Mouse (Mus musculus) kidney, embryonic 14.5 days (tissue): Measurements from ENCODE around the gene Nme4. TPM values are rescaled to one million over a fixed set of nuclear protein-coding genes. Genes with fewer than 3 reads are reported as not detected.
"Not testable (repeated sequence)": the region's sequence is repeated elsewhere in the genome, so short reads cannot be mapped to it uniquely, and the experiment has no call there.

Experiments used
- ATAC-seq: fragments of 200-750 bp; cut with Nextera tagmentation; 2 replicates; pipeline ENCODE4 v1.8.0; 2017; ENCODE audit warnings: moderate number of reproducible peaks, mild to moderate bottlenecking, moderate TSS enrichment, moderate library complexity; ENCODE audit not compliant: low FRiP score, low TSS enrichment
- H3K27ac ChIP-seq: fragments of 300-500 bp; sonication (generic); 2 replicates; pipeline ENCODE4 v1.5.1; 2014; ENCODE audit warnings: low read depth, mild to moderate bottlenecking, low read length, moderate library complexity, mixed read lengths
- H3K27me3 ChIP-seq: fragments of 300-500 bp; sonication (generic); 2 replicates; pipeline ENCODE4 v1.6.1; 2014; ENCODE audit warnings: mild to moderate bottlenecking, low read length; ENCODE audit not compliant: control insufficient read depth, insufficient read depth
- H3K36me3 ChIP-seq: fragments of 300-500 bp; sonication (generic); 2 replicates; pipeline ENCODE4 v1.6.1; 2014; ENCODE audit warnings: low read length, mixed read lengths; ENCODE audit not compliant: control insufficient read depth, insufficient read depth
- H3K4me1 ChIP-seq: fragments of 300-500 bp; sonication (generic); 2 replicates; pipeline ENCODE4 v1.6.1; 2014; ENCODE audit warnings: low read length, mixed read lengths; ENCODE audit not compliant: control insufficient read depth, insufficient read depth
- H3K4me2 ChIP-seq: fragments of 300-500 bp; sonication (generic); replicated peaks from 2 replicates; pipeline ENCODE4 v1.6.1; 2014; ENCODE audit warnings: low read depth, mild to moderate bottlenecking, low read length
- H3K4me3 ChIP-seq: fragments of 300-500 bp; sonication (generic); 2 replicates; pipeline ENCODE4 v1.5.1; 2014; ENCODE audit warnings: mild to moderate bottlenecking, low read length
- H3K9ac ChIP-seq: fragments of 300-500 bp; sonication (generic); 2 replicates; pipeline ENCODE4 v1.6.1; 2014; ENCODE audit warnings: low read depth, mild to moderate bottlenecking, low read length, moderate library complexity
- H3K9me3 ChIP-seq: fragments of 300-500 bp; sonication (generic); 2 replicates; pipeline ENCODE4 v1.6.1; 2016; ENCODE audit warnings: low read length; ENCODE audit not compliant: control insufficient read depth
- WGBS: fragments of 180-500 bp; shearing (Covaris S2); extraction: QIAGEN DNeasy Blood & Tissue Kit; methylation state at CpG from one replicate; pipeline ENCODE4 v1.1.7; 2014; 5-methylcytosine and 5-hydroxymethylcytosine counted together
- polyA plus RNA-seq: library from polyadenylated mRNA; unstranded; fragments of >200 nt; fragmentation: Nextera tagmentation; extraction: Ambion mirVana; gene quantifications from 2 replicates; pipeline ENCODE4 v1.2.1, GENCODE M21; 2014

Gene Nme4
- polyA plus RNA-seq, 1 experiment from 2014 or later = 107 TPM

DNA sequence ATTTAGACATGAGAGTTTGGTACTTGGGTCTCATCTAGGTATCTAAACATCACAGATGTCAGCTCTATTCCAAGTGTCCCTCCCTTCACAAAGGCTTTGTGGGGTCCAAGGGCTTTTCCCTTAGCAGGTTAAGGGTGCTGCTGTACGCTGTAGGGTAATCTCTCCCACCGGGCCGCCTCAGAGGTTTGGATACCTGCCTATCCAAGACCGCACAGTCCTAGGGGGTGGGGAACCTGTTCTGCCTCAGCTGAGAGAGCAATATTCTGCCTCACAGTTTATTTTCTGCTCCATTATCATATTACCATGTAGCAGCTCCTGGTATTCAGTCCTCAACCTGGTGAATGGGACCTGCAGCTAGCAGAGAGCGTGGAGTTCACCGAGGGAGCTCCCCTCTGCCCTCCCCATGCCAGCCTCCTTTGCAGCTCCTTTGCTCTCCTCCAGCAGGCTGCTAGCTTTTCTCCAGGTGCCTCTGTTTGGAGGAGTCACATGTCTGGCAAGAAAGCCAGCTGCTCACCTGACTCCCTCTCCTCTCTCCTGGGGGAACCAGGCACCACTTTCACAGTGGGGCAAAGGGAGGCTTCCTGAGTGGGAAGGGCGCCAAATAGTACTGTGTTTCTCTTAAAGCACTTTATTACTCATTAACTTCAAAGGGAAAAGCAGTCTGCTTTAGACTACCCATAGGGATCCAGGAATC is 19.9 kb upstream of the Nme4 start:
- 75% methylated on average over 7 of the region's 7 CpGs for WGBS
- Histone ChIP-seq H3K27ac (no peak overlapping the region), H3K9me3 (no peaks in the 10 kb centered on the region), H3K36me3 (no peaks in the 10 kb centered on the region), H3K4me2 (no peak overlapping the region), H3K27me3 (peaks cover 66% of the 10 kb centered on the region), H3K4me1 (peaks cover 10% of the 10 kb centered on the region; the same call in 1 of the 2 replicates), H3K4me3 (no peak overlapping the region), H3K9ac (0 out of 2 replicates have a peak overlapping the region, but pooled peaks have one; percentile 12)
- no peak for ATAC-seq

DNA sequence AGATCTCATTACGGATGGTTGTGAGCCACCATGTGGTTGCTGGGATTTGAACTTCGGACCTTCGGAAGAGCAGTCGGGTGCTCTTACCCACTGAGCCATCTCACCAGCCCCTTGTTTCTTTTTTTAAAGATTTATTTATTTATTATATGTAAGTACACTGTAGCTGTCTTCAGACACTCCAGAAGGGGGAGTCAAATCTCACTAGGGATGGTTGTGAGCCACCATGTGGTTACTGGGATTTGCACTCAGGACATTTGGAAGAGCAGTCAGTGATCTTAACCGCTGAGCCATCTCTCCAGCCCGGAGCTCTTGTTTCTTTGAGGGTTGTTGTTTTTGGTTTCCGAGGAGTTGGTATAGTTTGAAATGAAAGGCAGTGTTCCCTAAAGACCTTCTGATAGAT is 19.1 kb upstream of the Nme4 start:
- H3K27me3 ChIP-seq = peaks cover 69% of the 10 kb centered on the region
- H3K36me3 ChIP-seq, H3K9me3 ChIP-seq, ATAC-seq, H3K4me2 ChIP-seq, H3K27ac ChIP-seq, H3K4me3 ChIP-seq, H3K9ac ChIP-seq: not testable (repeated sequence)
- WGBS = 71% methylated on average over 7 of the region's 7 CpGs
- H3K4me1 ChIP-seq = peaks cover 10% of the 10 kb centered on the region; the same call in 1 of the 2 replicates

GRCm38 (mm10) chr17:26114061-26114460 is 18.7 kb upstream of the Nme4 start:
- Histone ChIP-seq H3K36me3 (no peaks in the 10 kb centered on the region), H3K9ac (no peak overlapping the region), H3K4me3 (peak overlapping the region; percentile 64), H3K27ac (no peak overlapping the region), H3K4me1 (peaks cover 10% of the 10 kb centered on the region; the same call in 1 of the 2 replicates), H3K4me2 (peak overlapping the region; percentile 97), H3K9me3 (no peaks in the 10 kb centered on the region), H3K27me3 (peaks cover 69% of the 10 kb centered on the region)
- 11% methylated on average over 8 of the region's 8 CpGs for WGBS
- no peak for ATAC-seq

GRCm38 (mm10) chr17:26113181-26113948 is 18.0 kb upstream of the Nme4 start, which contains the start of gene Tmem8:
TSS of gene Tmem8 (plus strand) at chr17:26113299.
- Histone ChIP-seq H3K4me1 (peaks cover 10% of the 10 kb centered on the region; the same call in 1 of the 2 replicates), H3K4me2 (peak within 1 kb of the TSS; percentile 97), H3K36me3 (no peaks in the 10 kb centered on the region), H3K9me3 (no peaks in the 10 kb centered on the region), H3K9ac (peak within 1 kb of the TSS; percentile 69), H3K27me3 (peaks cover 69% of the 10 kb centered on the region), H3K4me3 (peak within 1 kb of the TSS; percentile 64), H3K27ac (no peak within 1 kb of the TSS)
- ATAC-seq = peak; percentile 73
- WGBS = 1% methylated on average over 67 of the region's 75 CpGs

- H3K4me3 ChIP-seq = peak overlapping the region; percentile 64
- no peak for ATAC-seq
- peaks cover 68% of the 10 kb centered on the region for H3K27me3 ChIP-seq
- H3K4me2 ChIP-seq = peak overlapping the region; percentile 97
- peaks cover 10% of the 10 kb centered on the region; the same call in 1 of the 2 replicates for H3K4me1 ChIP-seq
- whole genome bisulfite sequencing = 15% methylated on average over 14 of the region's 14 CpGs
- H3K36me3 ChIP-seq = no peaks in the 10 kb centered on the region
- H3K9me3 ChIP-seq = no peaks in the 10 kb centered on the region
- peak overlapping the region; percentile 69; the same call in 1 of the 2 replicates for H3K9ac ChIP-seq
- H3K27ac ChIP-seq = no peak overlapping the region
These were observed 17.3 kb upstream of the Nme4 start for GRCm38 (mm10) chr17:26112751-26113150.

GRCm38 (mm10) chr17:26111722-26112121 is 16.3 kb upstream of the Nme4 start:
- WGBS = 22% methylated on average over 4 of the region's 4 CpGs
- no peaks in the 10 kb centered on the region for H3K36me3 ChIP-seq
- no peak overlapping the region for H3K4me2 ChIP-seq
- no peak overlapping the region for H3K9ac ChIP-seq
- H3K27me3 ChIP-seq = peaks cover 60% of the 10 kb centered on the region
- peaks cover 10% of the 10 kb centered on the region; the same call in 1 of the 2 replicates for H3K4me1 ChIP-seq
- no peak overlapping the region for H3K27ac ChIP-seq
- ATAC-seq = no peak
- H3K4me3 ChIP-seq = no peak overlapping the region
- H3K9me3 ChIP-seq = no peaks in the 10 kb centered on the region

- H3K27me3 ChIP-seq = peaks cover 55% of the 10 kb centered on the region
- H3K9me3 ChIP-seq = no peaks in the 10 kb centered on the region
- no peaks in the 10 kb centered on the region for H3K36me3 ChIP-seq
- H3K4me2 ChIP-seq = no peak overlapping the region
- 4% methylated on average over 4 of the region's 4 CpGs for WGBS
- peaks cover 8% of the 10 kb centered on the region; the same call in 1 of the 2 replicates for H3K4me1 ChIP-seq
- no peak overlapping the region for H3K9ac ChIP-seq
- no peak for ATAC-seq
- no peak overlapping the region for H3K27ac ChIP-seq
- H3K4me3 ChIP-seq = no peak overlapping the region
These were observed 15.6 kb upstream of the Nme4 start for GRCm38 (mm10) chr17:26111024-26111423.

GRCm38 (mm10) chr17:26110156-26110555 is 14.8 kb upstream of the Nme4 start:
- 0 out of 2 replicates have a peak, but pooled peaks cover 4% of the 10 kb centered on the region for H3K4me1 ChIP-seq
- no peak overlapping the region for H3K4me2 ChIP-seq
- 34% methylated on average over 4 of the region's 4 CpGs for WGBS
- H3K27me3 ChIP-seq = peaks cover 47% of the 10 kb centered on the region
- no peak overlapping the region for H3K4me3 ChIP-seq
- H3K36me3 ChIP-seq = no peaks in the 10 kb centered on the region
- no peaks in the 10 kb centered on the region for H3K9me3 ChIP-seq
- H3K9ac ChIP-seq = no peak overlapping the region
- no peak overlapping the region for H3K27ac ChIP-seq
- ATAC-seq = no peak

DNA sequence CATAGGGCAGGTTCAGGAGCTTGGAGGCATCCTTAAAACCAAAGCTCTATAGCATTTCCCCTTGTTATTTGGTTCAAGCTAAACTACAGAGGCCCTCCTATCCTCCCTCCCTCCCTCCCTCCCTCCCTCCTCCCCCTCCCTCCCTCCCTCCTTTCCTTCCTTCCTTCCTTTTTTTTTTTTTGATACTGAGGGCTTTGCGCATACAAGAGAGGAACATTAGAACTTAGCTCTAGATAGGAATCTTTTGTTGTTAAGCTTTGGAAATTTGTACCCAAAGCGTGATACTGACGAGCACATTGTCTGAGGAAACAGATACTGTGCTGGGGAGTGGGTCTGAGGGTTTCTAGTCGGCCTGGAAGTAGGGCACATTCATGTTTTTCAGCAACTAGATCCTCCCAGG is 10.2 kb upstream of the Nme4 start:
- WGBS = 57% methylated on average over 4 of the region's 4 CpGs

More for the DNA sequence above, 10.2 kb upstream of the Nme4 start:
- 0 out of 2 replicates have a peak, but pooled peaks cover under 1% of the 10 kb centered on the region for H3K4me1 ChIP-seq
- H3K27me3 ChIP-seq = peaks cover 6% of the 10 kb centered on the region
- no peak overlapping the region for H3K4me2 ChIP-seq
- no peaks in the 10 kb centered on the region for H3K36me3 ChIP-seq
- H3K27ac ChIP-seq = no peak overlapping the region
- no peak for ATAC-seq
- no peak overlapping the region for H3K9ac ChIP-seq
- no peak overlapping the region for H3K4me3 ChIP-seq
- no peaks in the 10 kb centered on the region for H3K9me3 ChIP-seq
